Mouse (Mus musculus) bone marrow macrophage, adult 2 months (primary cell): ENCODE measurements around the gene Taf8.

ENCODE experiments used
- CTCF ChIP-seq: IDR thresholded peaks from 2 replicates; pipeline ENCODE4 v1.5.1; 2012; ENCODE audit warnings: low read depth, mild to moderate bottlenecking, low read length, moderate library complexity
- POLR2A ChIP-seq: IDR thresholded peaks from 2 replicates; pipeline ENCODE4 v1.6.1; 2012; ENCODE audit warnings: mild to moderate bottlenecking, low read depth, low read length, borderline replicate concordance

- TF ChIP-seq POLR2A (no peak), CTCF (no peak)
Observed at GRCm38 (mm10) chr17:47438611-47439010, 63.5 kb downstream of the Taf8 start.
